Mouse (Mus musculus) midbrain, embryonic 14.5 days (tissue): ENCODE data around the gene Rhoh. TPM values are rescaled to one million over a fixed set of nuclear protein-coding genes. Genes with fewer than 3 reads are reported as not detected.

ENCODE experiments used
- ATAC-seq: fragments of 200-750 bp; cut with Nextera tagmentation; 2 replicates; pipeline ENCODE4 v1.8.0; 2017; ENCODE audit warnings: moderate number of reproducible peaks, moderate library complexity; ENCODE audit not compliant: low FRiP score, low TSS enrichment
- DNase-seq: peaks from one replicate; pipeline ENCODE4 v3.0.0-alpha.2; 2015
- H3K27ac ChIP-seq: fragments of 300-500 bp; sonication (generic); replicated peaks from 2 replicates; pipeline ENCODE4 v1.5.1; 2014; ENCODE audit warnings: mild to moderate bottlenecking, low read depth, low read length, moderate library complexity
- H3K27me3 ChIP-seq: fragments of 300-500 bp; sonication (generic); 2 replicates; pipeline ENCODE4 v1.6.1; 2014; ENCODE audit warnings: low read length, control low read depth, mixed read lengths; ENCODE audit not compliant: control insufficient read depth, insufficient read depth
- H3K36me3 ChIP-seq: fragments of 300-500 bp; sonication (generic); 2 replicates; pipeline ENCODE4 v1.6.1; 2014; ENCODE audit warnings: low read length, control low read depth; ENCODE audit not compliant: control insufficient read depth, insufficient read depth
- H3K4me1 ChIP-seq: fragments of 300-500 bp; sonication (generic); 2 replicates; pipeline ENCODE4 v1.6.1; 2014; ENCODE audit warnings: mild to moderate bottlenecking, antibody characterized with exemption, low read length, control low read depth; ENCODE audit not compliant: control insufficient read depth, insufficient read depth
- H3K4me2 ChIP-seq: fragments of 300-500 bp; sonication (generic); 2 replicates; pipeline ENCODE4 v1.6.1; 2014; ENCODE audit warnings: mild to moderate bottlenecking, low read length, moderate library complexity
- H3K4me3 ChIP-seq: fragments of 300-500 bp; sonication (generic); replicated peaks from 2 replicates; pipeline ENCODE4 v1.5.1; 2014; ENCODE audit warnings: low read depth, low read length
- H3K9ac ChIP-seq: fragments of 300-500 bp; sonication (generic); replicated peaks from 2 replicates; pipeline ENCODE4 v1.6.1; 2014; ENCODE audit warnings: mild to moderate bottlenecking, low read length, moderate library complexity
- H3K9me3 ChIP-seq: fragments of 300-500 bp; sonication (generic); 2 replicates; pipeline ENCODE4 v1.6.1; 2016; ENCODE audit warnings: low read length, control low read depth, mixed read lengths; ENCODE audit not compliant: control insufficient read depth
- WGBS: fragments of 180-500 bp; shearing (Covaris S2); extraction: QIAGEN DNeasy Blood & Tissue Kit; methylation state at CpG from one replicate; pipeline ENCODE4 v1.1.7; 2014; 5-methylcytosine and 5-hydroxymethylcytosine counted together
- polyA plus RNA-seq: library from polyadenylated mRNA; unstranded; fragments of >200 nt; fragmentation: Nextera tagmentation; extraction: Ambion mirVana; gene quantifications from 2 replicates; pipeline ENCODE4 v1.2.1, GENCODE M21; 2014

Gene Rhoh
- polyA plus RNA-seq, 1 experiment from 2014 or later = 0.34 TPM

- Histone ChIP-seq H3K9ac (no peak overlapping the region), H3K27ac (no peak overlapping the region), H3K27me3 (no peaks in the 10 kb centered on the region), H3K4me3 (no peak overlapping the region), H3K4me2 (no peak overlapping the region), H3K9me3 (0 out of 2 replicates have a peak, but pooled peaks cover 4% of the 10 kb centered on the region), H3K36me3 (no peaks in the 10 kb centered on the region), H3K4me1 (no peaks in the 10 kb centered on the region)
- DNase-seq (no peak), ATAC-seq (no peak)
- WGBS = 69% methylated on average over 2 of the region's 2 CpGs
These were observed 47.7 kb downstream of the Rhoh start for GRCm38 (mm10) chr5:65908751-65909150.

- Histone ChIP-seq H3K27ac (no peak overlapping the region), H3K36me3 (no peaks in the 10 kb centered on the region), H3K9me3 (0 out of 2 replicates have a peak, but pooled peaks cover 4% of the 10 kb centered on the region), H3K27me3 (no peaks in the 10 kb centered on the region), H3K9ac (no peak overlapping the region), H3K4me2 (no peak overlapping the region), H3K4me3 (no peak overlapping the region), H3K4me1 (no peaks in the 10 kb centered on the region)
- ATAC-seq (no peak), DNase-seq (no peak)
- 79% methylated on average over 4 of the region's 4 CpGs for WGBS
These were observed 48.3 kb downstream of the Rhoh start for GRCm38 (mm10) chr5:65909321-65909720.

- ATAC-seq (no peak), DNase-seq (no peak)
- Histone ChIP-seq H3K4me1 (no peaks in the 10 kb centered on the region), H3K4me3 (no peak overlapping the region), H3K36me3 (no peaks in the 10 kb centered on the region), H3K27ac (no peak overlapping the region), H3K9ac (no peak overlapping the region), H3K9me3 (no peaks in the 10 kb centered on the region), H3K27me3 (no peaks in the 10 kb centered on the region), H3K4me2 (no peak overlapping the region)
- 81% methylated on average over 4 of the region's 4 CpGs for WGBS
These were observed 49.4 kb downstream of the Rhoh start for GRCm38 (mm10) chr5:65910398-65910797.

GRCm38 (mm10) chr5:65911676-65912075 is 50.7 kb downstream of the Rhoh start:
- DNase-seq (no peak), ATAC-seq (no peak)
- Histone ChIP-seq H3K4me2 (no peak overlapping the region), H3K4me1 (no peaks in the 10 kb centered on the region), H3K36me3 (no peaks in the 10 kb centered on the region), H3K27me3 (no peaks in the 10 kb centered on the region), H3K4me3 (no peak overlapping the region), H3K9me3 (no peaks in the 10 kb centered on the region), H3K27ac (no peak overlapping the region), H3K9ac (no peak overlapping the region)
- 87% methylated on average over 7 of the region's 7 CpGs for WGBS

GRCm38 (mm10) chr5:65912201-65912600 is 51.2 kb downstream of the Rhoh start:
- Histone ChIP-seq H3K9me3 (no peaks in the 10 kb centered on the region), H3K4me1 (no peaks in the 10 kb centered on the region), H3K27me3 (no peaks in the 10 kb centered on the region), H3K27ac (no peak overlapping the region), H3K4me3 (no peak overlapping the region), H3K9ac (no peak overlapping the region), H3K4me2 (no peak overlapping the region), H3K36me3 (no peaks in the 10 kb centered on the region)
- 92% methylated on average over 5 of the region's 5 CpGs for WGBS
- DNase-seq = no peak
- ATAC-seq = no peak

- Histone ChIP-seq H3K27me3 (no peaks in the 10 kb centered on the region), H3K36me3 (no peaks in the 10 kb centered on the region), H3K4me1 (no peaks in the 10 kb centered on the region), H3K4me2 (no peak overlapping the region), H3K27ac (no peak overlapping the region), H3K9me3 (no peaks in the 10 kb centered on the region), H3K4me3 (no peak overlapping the region), H3K9ac (no peak overlapping the region)
- DNase-seq (no peak), ATAC-seq (no peak)
- WGBS = 94% methylated on average over 9 of the region's 9 CpGs
These were observed 52.1 kb downstream of the Rhoh start for GRCm38 (mm10) chr5:65913126-65913525.

GRCm38 (mm10) chr5:65914342-65914741 is 53.3 kb downstream of the Rhoh start:
- DNase-seq (no peak), ATAC-seq (no peak)
- Histone ChIP-seq H3K4me3 (no peak overlapping the region), H3K9ac (no peak overlapping the region), H3K27ac (no peak overlapping the region), H3K4me1 (peaks cover 5% of the 10 kb centered on the region; the same call in 1 of the 2 replicates), H3K4me2 (no peak overlapping the region), H3K36me3 (no peaks in the 10 kb centered on the region), H3K9me3 (no peaks in the 10 kb centered on the region), H3K27me3 (no peaks in the 10 kb centered on the region)
- 94% methylated on average over 7 of the region's 7 CpGs for WGBS

- no peaks in the 10 kb centered on the region for H3K9me3 ChIP-seq
- ATAC-seq (no peak), DNase-seq (no peak)
- H3K27me3 ChIP-seq = no peaks in the 10 kb centered on the region
- H3K9ac ChIP-seq = no peak overlapping the region
- no peak overlapping the region for H3K4me3 ChIP-seq
- H3K36me3 ChIP-seq = no peaks in the 10 kb centered on the region
- H3K4me1 ChIP-seq = peaks cover 5% of the 10 kb centered on the region; the same call in 1 of the 2 replicates
- no peak overlapping the region for H3K27ac ChIP-seq
- H3K4me2 ChIP-seq = no peak overlapping the region
- WGBS = 84% methylated on average over 5 of the region's 5 CpGs
These were observed 55.9 kb downstream of the Rhoh start for GRCm38 (mm10) chr5:65916930-65917329.

GRCm38 (mm10) chr5:65918601-65919000 is 57.6 kb downstream of the Rhoh start:
- H3K9me3 ChIP-seq = no peaks in the 10 kb centered on the region
- H3K4me2 ChIP-seq = no peak overlapping the region
- H3K4me1 ChIP-seq = peaks cover 5% of the 10 kb centered on the region; the same call in 1 of the 2 replicates
- no peaks in the 10 kb centered on the region for H3K27me3 ChIP-seq
- no peaks in the 10 kb centered on the region for H3K36me3 ChIP-seq
- WGBS = 66% methylated on average over 3 of the region's 3 CpGs
- DNase-seq (peak; percentile 80), ATAC-seq (peak; percentile 57; the same call in 1 of the 2 replicates)
- H3K27ac ChIP-seq = peak overlapping the region; percentile 58; the same call in 1 of the 2 replicates
- no peak overlapping the region for H3K4me3 ChIP-seq
- H3K9ac ChIP-seq = no peak overlapping the region
